Comparison of ENCODE assay signal across 15 mouse cellular contexts in genomic region chr15:81167831-81168230, GRCm38 (mm10). TPM values are rescaled to one million over a fixed set of nuclear protein-coding genes. Genes with fewer than 3 reads are reported as not detected.
DNase-seq lines count a peak whose midpoint lies in the region; ATAC-seq and TF ChIP-seq lines count a peak whose summit lies in the region.
"Had no signal": no experiment of that assay in that cellular context is flagged by ENCODE, and none has a peak within 500 bp of the region (broad histone marks: within the 10 kb centered on the region; RNA-seq: fewer than 3 reads in every experiment).

No protein-coding gene starts in this region.

- 0 out of 2 replicates have a peak, but pooled peaks cover 4% of the 10 kb centered on the region for H3K4me1 ChIP-seq in kidney, postnatal 0 days (replicated peaks; ENCODE audit: insufficient read depth, low read length)
- peaks cover 32% of the 10 kb centered on the region for H3K4me1 ChIP-seq in lung, embryonic 15.5 days
- H3K4me1 ChIP-seq in stomach, embryonic 15.5 days = peaks cover 8% of the 10 kb centered on the region
- H3K4me1 ChIP-seq: forebrain, embryonic 10.5 days had no signal

- no peak for TF ChIP-seq CTCF in kidney, postnatal 0 days (IDR thresholded peaks at IDR 0.05; ENCODE audit: low read depth)

- peak overlapping the region; percentile 64 for H3K27ac ChIP-seq in kidney, postnatal 0 days
- H3K27ac ChIP-seq in lung, embryonic 15.5 days = peak overlapping the region; percentile 81
- H3K27ac ChIP-seq in stomach, embryonic 15.5 days = 0 out of 2 replicates have a peak overlapping the region, but pooled peaks have one; percentile 21
- H3K27ac ChIP-seq: embryonic facial prominence, embryonic 15.5 days; forebrain, embryonic 10.5 days; hindbrain, postnatal 0 days; liver, embryonic 14.5 days had no signal

- no peak overlapping the region for H3K9ac ChIP-seq in kidney, postnatal 0 days (ENCODE audit: low read depth, low read length)
- no peak overlapping the region for H3K9ac ChIP-seq in lung, embryonic 15.5 days
- H3K9ac ChIP-seq in stomach, embryonic 15.5 days = no peak overlapping the region
- H3K9ac ChIP-seq: embryonic facial prominence, embryonic 15.5 days; liver, embryonic 14.5 days had no signal

- no peaks in the 10 kb centered on the region for H3K27me3 ChIP-seq in kidney, postnatal 0 days (ENCODE audit: insufficient read depth, low read length)
- H3K27me3 ChIP-seq in lung, embryonic 15.5 days = no peaks in the 10 kb centered on the region
- H3K27me3 ChIP-seq in stomach, embryonic 15.5 days (replicated peaks) = no peaks in the 10 kb centered on the region
- H3K27me3 ChIP-seq: embryonic facial prominence, embryonic 15.5 days had no signal

- no peaks in the 10 kb centered on the region for H3K36me3 ChIP-seq in kidney, postnatal 0 days (ENCODE audit: insufficient read depth, low read length)
- no peaks in the 10 kb centered on the region for H3K36me3 ChIP-seq in lung, embryonic 15.5 days
- no peaks in the 10 kb centered on the region for H3K36me3 ChIP-seq in stomach, embryonic 15.5 days
- H3K36me3 ChIP-seq: embryonic facial prominence, embryonic 15.5 days had no signal

- ATAC-seq in kidney, postnatal 0 days (replicated peaks; ENCODE audit: low FRiP score, low read depth) = no peak
- peak; percentile 52; the same call in 1 of the 2 replicates for ATAC-seq in lung, embryonic 15.5 days (ENCODE audit: borderline replicate concordance, extremely low read depth, low FRiP score, low TSS enrichment)
- no peak for ATAC-seq in stomach, embryonic 15.5 days (ENCODE audit: insufficient read depth, low FRiP score, low read depth)
- ATAC-seq: hindbrain, postnatal 0 days had no signal

- peak; percentile 19 for DNase-seq in kidney, postnatal 0 days (ENCODE audit: low spot score)
- no peak for DNase-seq in kidney, adult 11 months
- DNase-seq in CD4-positive helper T cell, adult 2 months (ENCODE audit: low read depth, low spot score) = peak; percentile 16
- DNase-seq in embryo, embryonic 9.5 days (ENCODE audit: extremely low spot score) = no peak
- no peak for DNase-seq in cerebellum, adult 9-10 months
- DNase-seq: cerebellum, adult 9-11 months; heart, adult 11 months; heart, postnatal 4 days; thymus, postnatal 25 days had no signal

- 0 out of 2 replicates have a peak overlapping the region, but pooled peaks have one; percentile 2 for H3K4me2 ChIP-seq in kidney, postnatal 0 days (ENCODE audit: low read length)
- no peak overlapping the region; the same call in 1 of the 2 replicates for H3K4me2 ChIP-seq in lung, embryonic 15.5 days
- no peak overlapping the region for H3K4me2 ChIP-seq in stomach, embryonic 15.5 days
- H3K4me2 ChIP-seq: embryonic facial prominence, embryonic 15.5 days had no signal

- H3K9me3 ChIP-seq in kidney, postnatal 0 days (replicated peaks; ENCODE audit: low read length) = no peaks in the 10 kb centered on the region
- no peaks in the 10 kb centered on the region for H3K9me3 ChIP-seq in lung, embryonic 15.5 days
- no peaks in the 10 kb centered on the region for H3K9me3 ChIP-seq in stomach, embryonic 15.5 days
- H3K9me3 ChIP-seq: embryonic facial prominence, embryonic 15.5 days; forebrain, embryonic 10.5 days had no signal

- H3K4me3 ChIP-seq in kidney, postnatal 0 days (replicated peaks; ENCODE audit: low read depth, low read length) = no peak overlapping the region
- H3K4me3 ChIP-seq in lung, embryonic 15.5 days = no peak overlapping the region
- H3K4me3 ChIP-seq in stomach, embryonic 15.5 days (replicated peaks) = no peak overlapping the region
- H3K4me3 ChIP-seq: embryonic facial prominence, embryonic 15.5 days; forebrain, embryonic 10.5 days had no signal

- 77% methylated on average over 10 of the region's 10 CpGs for WGBS in kidney, postnatal 0 days
- WGBS in lung, embryonic 15.5 days = 68% methylated on average over 10 of the region's 10 CpGs
- WGBS in stomach, embryonic 15.5 days = 83% methylated on average over 10 of the region's 10 CpGs

RNA-seq across cellular contexts. Expression of gene Mrtfa, which starts 22.7 kb away (rescaled TPM):
- polyA plus RNA-seq in kidney, postnatal 0 days (2015; fragmentation: Nextera tagmentation; extraction: Ambion mirVana) = 13.2 and 14.1 TPM in 2 replicates
- polyA plus RNA-seq in lung, embryonic 15.5 days (2015; fragmentation: Nextera tagmentation; extraction: Ambion mirVana) = 23.2 and 24.2 TPM in 2 replicates
- polyA plus RNA-seq in stomach, embryonic 15.5 days (2015; fragmentation: Nextera tagmentation; extraction: Ambion mirVana) = 23.9 and 28.2 TPM in 2 replicates

Comparison
In these comparisons a context has a peak if more than half of its experiments do, and no peak if none do; other contexts are left out.
1. DNase-seq: peak in kidney, postnatal 0 days (single experiment) and CD4-positive helper T cell, adult 2 months (single experiment); none in kidney, adult 11 months (single experiment), embryo, embryonic 9.5 days (single experiment) and cerebellum, adult 9-10 months (single experiment).
2. H3K27ac ChIP-seq: peak in every context shown above with its lines; median percentile 81 in lung, embryonic 15.5 days; 64 in kidney, postnatal 0 days; 21 in stomach, embryonic 15.5 days.